Comparison of ENCODE assay signal across 23 mouse cellular contexts in the genomic region with DNA sequence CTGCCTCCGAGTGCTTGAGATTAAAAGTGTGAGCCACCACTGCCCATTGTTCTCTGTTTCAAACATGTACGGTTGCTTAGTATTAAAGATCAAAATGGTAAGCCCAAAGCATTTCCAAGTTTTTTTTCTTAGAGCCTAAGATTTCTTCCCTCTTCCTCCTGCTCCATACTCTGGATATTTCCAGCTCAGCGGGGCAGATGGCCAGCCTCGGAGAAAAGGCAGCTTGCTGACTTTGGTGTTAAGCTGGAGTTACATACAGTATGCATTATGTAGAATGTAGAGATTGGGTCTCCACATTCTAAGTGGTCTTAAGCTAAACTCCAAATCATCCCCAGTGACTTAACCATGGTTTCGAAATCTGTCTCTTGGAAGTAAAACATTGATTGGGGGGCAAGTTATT. TPM values are rescaled to one million over a fixed set of nuclear protein-coding genes. Genes with fewer than 3 reads are reported as not detected.
DNase-seq lines count a peak whose midpoint lies in the region; ATAC-seq lines count a peak whose summit lies in the region.
"Had no signal": no experiment of that assay in that cellular context is flagged by ENCODE, and none has a peak within 500 bp of the region (broad histone marks: within the 10 kb centered on the region; RNA-seq: fewer than 3 reads in every experiment).

No protein-coding gene starts in this region.

- no peak overlapping the region for H3K4me2 ChIP-seq in midbrain, embryonic 11.5 days
- H3K4me2 ChIP-seq: embryonic facial prominence, embryonic 12.5 days; forebrain, embryonic 13.5 days; forebrain, embryonic 15.5 days had no signal

- no peaks in the 10 kb centered on the region for H3K4me1 ChIP-seq in midbrain, embryonic 11.5 days (ENCODE audit: control insufficient read depth, insufficient read depth, low read length)
- peaks cover 1% of the 10 kb centered on the region; the same call in 1 of the 2 replicates for H3K4me1 ChIP-seq in midbrain, embryonic 10.5 days
- H3K4me1 ChIP-seq: embryonic facial prominence, embryonic 10.5 days; embryonic facial prominence, embryonic 12.5 days; forebrain, embryonic 13.5 days; forebrain, embryonic 15.5 days had no signal

- no peaks in the 10 kb centered on the region for H3K27me3 ChIP-seq in midbrain, embryonic 11.5 days (ENCODE audit: control insufficient read depth, insufficient read depth, low read length)
- peaks cover 3% of the 10 kb centered on the region; the same call in 1 of the 2 replicates for H3K27me3 ChIP-seq in midbrain, embryonic 10.5 days (ENCODE audit: low read depth, poor library complexity, severe bottlenecking)
- H3K27me3 ChIP-seq: embryonic facial prominence, embryonic 12.5 days; forebrain, embryonic 13.5 days; forebrain, embryonic 15.5 days had no signal

- H3K27ac ChIP-seq in midbrain, embryonic 11.5 days (ENCODE audit: low read depth, low read length): no peak overlapping the region
- no peak overlapping the region for H3K27ac ChIP-seq in midbrain, embryonic 10.5 days (replicated peaks)
- H3K27ac ChIP-seq: embryonic facial prominence, embryonic 10.5 days; embryonic facial prominence, embryonic 12.5 days; forebrain, embryonic 13.5 days; forebrain, embryonic 15.5 days had no signal

- no peaks in the 10 kb centered on the region for H3K36me3 ChIP-seq in midbrain, embryonic 11.5 days (ENCODE audit: control insufficient read depth, insufficient read depth, low read length)
- H3K36me3 ChIP-seq in midbrain, embryonic 10.5 days: no peaks in the 10 kb centered on the region
- H3K36me3 ChIP-seq: embryonic facial prominence, embryonic 10.5 days; embryonic facial prominence, embryonic 12.5 days; forebrain, embryonic 15.5 days; G1E had no signal

- peak; percentile 83 for ATAC-seq in frontal cortex, adult (ENCODE audit: low TSS enrichment)
- no peak for ATAC-seq in midbrain, embryonic 11.5 days (ENCODE audit: low FRiP score)
- ATAC-seq: activated CD4-positive, CD25-positive, alpha-beta regulatory T cell, adult 4 months; CD4-positive, CD25-positive, alpha-beta regulatory T cell, adult 4 months; forebrain, embryonic 13.5 days; forebrain, embryonic 15.5 days; Patski had no signal

- no peak for DNase-seq in frontal cortex, postnatal 10 days (ENCODE audit: low spot score in 2 of 2)
- DNase-seq in midbrain, embryonic 11.5 days (ENCODE audit: low spot score, missing footprints): peak; percentile 49
- DNase-seq in midbrain, embryonic 10.5 days (ENCODE audit: low spot score): no peak
- DNase-seq in right cerebral cortex, postnatal 14 days: peak; percentile 29
- no peak for DNase-seq in right cerebral cortex, postnatal 36 days (ENCODE audit: low spot score in 2 of 2)
- DNase-seq: adrenal gland, adult 8-10 months; adrenal gland, postnatal 14 days; adrenal gland, postnatal 36 days; B cell, adult 2 months; cerebellum, adult 11-12 months; cerebellum, adult 2 months; cerebellum, adult 9-10 months; cerebellum, postnatal 10 days; cerebellum, postnatal 25 days had no signal

- WGBS in midbrain, embryonic 11.5 days: 78% methylated on average over 5 of the region's 5 CpGs
- WGBS in midbrain, embryonic 10.5 days: 80% methylated on average over 5 of the region's 5 CpGs

- no peaks in the 10 kb centered on the region for H3K9me3 ChIP-seq in midbrain, embryonic 11.5 days (ENCODE audit: control insufficient read depth, low read length)
- H3K9me3 ChIP-seq in midbrain, embryonic 10.5 days (replicated peaks): no peaks in the 10 kb centered on the region
- H3K9me3 ChIP-seq: embryonic facial prominence, embryonic 10.5 days; embryonic facial prominence, embryonic 12.5 days; forebrain, embryonic 13.5 days; forebrain, embryonic 15.5 days; G1E had no signal

- no peak overlapping the region for H3K4me3 ChIP-seq in midbrain, embryonic 11.5 days (ENCODE audit: low read depth, low read length)
- no peak overlapping the region for H3K4me3 ChIP-seq in midbrain, embryonic 10.5 days
- H3K4me3 ChIP-seq: embryonic facial prominence, embryonic 10.5 days; embryonic facial prominence, embryonic 12.5 days; forebrain, embryonic 13.5 days; forebrain, embryonic 15.5 days had no signal

- no peak overlapping the region for H3K9ac ChIP-seq in midbrain, embryonic 11.5 days (ENCODE audit: low read length)
- H3K9ac ChIP-seq: embryonic facial prominence, embryonic 12.5 days; forebrain, embryonic 13.5 days; forebrain, embryonic 15.5 days had no signal

RNA-seq across cellular contexts. Expression of gene Parp11, which starts 21.5 kb away (rescaled TPM):
- polyA plus RNA-seq in midbrain, embryonic 11.5 days (2014; fragmentation: Nextera tagmentation; extraction: Ambion mirVana): 62.1 and 64.9 TPM in 2 replicates
- 39.0 and 48.4 TPM in 2 replicates for polyA plus RNA-seq in midbrain, embryonic 10.5 days (2016; fragmentation: Nextera tagmentation; extraction: Ambion mirVana)

Comparison
In these comparisons a context has a peak if more than half of its experiments do, and no peak if none do; other contexts are left out.
1. DNase-seq: peak in midbrain, embryonic 11.5 days (single experiment) and right cerebral cortex, postnatal 14 days (single experiment); none in frontal cortex, postnatal 10 days (0 of 2), midbrain, embryonic 10.5 days (single experiment) and right cerebral cortex, postnatal 36 days (0 of 2).